Mouse (Mus musculus) neural tube, embryonic 14.5 days (tissue): ENCODE measurements at regions not wholly inside any gene's neighbourhood (a gene's known extent, or its start where the extent isn't known, plus 50 kb on each side); places are given as distances from the start of the nearest gene placed in this dataset.

ENCODE experiments used
- ATAC-seq: fragments of 200-750 bp; cut with Nextera tagmentation; 2 replicates; pipeline ENCODE4 v1.8.0; 2017; ENCODE audit warnings: low read depth, mild to moderate bottlenecking, moderate TSS enrichment, moderate library complexity
- H3K27ac ChIP-seq: fragments of 300-500 bp; sonication (generic); 2 replicates; pipeline ENCODE4 v1.5.1; 2014; ENCODE audit warnings: low read depth, mild to moderate bottlenecking, control low read depth, low read length, moderate library complexity, mixed read lengths
- H3K27me3 ChIP-seq: fragments of 300-500 bp; sonication (generic); 2 replicates; pipeline ENCODE4 v1.6.1; 2014; ENCODE audit warnings: low read length; ENCODE audit not compliant: control insufficient read depth, insufficient read depth
- H3K36me3 ChIP-seq: fragments of 300-500 bp; sonication (generic); 2 replicates; pipeline ENCODE4 v1.6.1; 2014; ENCODE audit warnings: low read length, mixed read lengths; ENCODE audit not compliant: control insufficient read depth, insufficient read depth
- H3K4me1 ChIP-seq: fragments of 300-500 bp; sonication (generic); 2 replicates; pipeline ENCODE4 v1.6.1; 2014; ENCODE audit warnings: low read length; ENCODE audit not compliant: control insufficient read depth, insufficient read depth
- H3K4me2 ChIP-seq: fragments of 300-500 bp; sonication (generic); 2 replicates; pipeline ENCODE4 v1.6.1; 2014; ENCODE audit warnings: mild to moderate bottlenecking, low read depth, low read length, control low read depth
- H3K4me3 ChIP-seq: fragments of 300-500 bp; sonication (generic); 2 replicates; pipeline ENCODE4 v1.5.1; 2014; ENCODE audit warnings: low read depth, low read length, control low read depth, mixed read lengths
- H3K9ac ChIP-seq: fragments of 300-500 bp; sonication (generic); replicated peaks from 2 replicates; pipeline ENCODE4 v1.6.1; 2014; ENCODE audit warnings: low read depth, mild to moderate bottlenecking, control low read depth, low read length, mixed read lengths
- H3K9me3 ChIP-seq: fragments of 300-500 bp; sonication (generic); 2 replicates; pipeline ENCODE4 v1.6.1; 2016; ENCODE audit warnings: low read length; ENCODE audit not compliant: control insufficient read depth
- WGBS: fragments of 180-500 bp; shearing (Covaris S2); extraction: QIAGEN DNeasy Blood & Tissue Kit; methylation state at CpG from one replicate; pipeline ENCODE4 v1.1.7; 2014; 5-methylcytosine and 5-hydroxymethylcytosine counted together

DNA sequence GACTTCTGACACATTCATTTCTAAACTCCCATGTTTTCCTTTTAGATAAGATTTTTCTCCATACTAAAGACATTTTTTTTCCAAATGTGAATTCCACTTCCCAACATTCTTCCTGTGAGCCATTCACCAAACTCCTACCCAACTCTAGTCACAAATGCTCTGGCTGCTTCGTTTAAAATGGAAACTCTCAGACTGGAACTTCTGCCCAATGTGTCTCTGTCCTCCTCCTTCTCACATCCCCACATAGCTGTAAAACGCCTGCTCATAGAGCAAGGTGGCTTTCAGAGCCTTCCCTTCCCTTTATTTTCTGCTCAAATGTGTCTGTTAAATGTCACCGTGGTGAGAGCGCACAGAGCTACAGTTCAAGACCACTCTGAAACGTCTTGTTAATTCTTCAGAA, 50.1 kb upstream of the Mgmt start:
- H3K27ac ChIP-seq = no peak overlapping the region
- no peaks in the 10 kb centered on the region for H3K9me3 ChIP-seq
- no peak overlapping the region for H3K4me3 ChIP-seq
- H3K4me1 ChIP-seq = peaks cover 11% of the 10 kb centered on the region
- no peak for ATAC-seq
- no peak overlapping the region for H3K4me2 ChIP-seq
- H3K27me3 ChIP-seq = no peaks in the 10 kb centered on the region
- no peaks in the 10 kb centered on the region for H3K36me3 ChIP-seq
- 36% methylated on average over 5 of the region's 5 CpGs for WGBS
- no peak overlapping the region for H3K9ac ChIP-seq
